Mouse (Mus musculus) forebrain, embryonic 16.5 days (tissue): ENCODE measurements around the gene Tpx2. TPM values are rescaled to one million over a fixed set of nuclear protein-coding genes. Genes with fewer than 3 reads are reported as not detected.

ENCODE experiments used
- ATAC-seq: fragments of 200-750 bp; cut with Nextera tagmentation; 2 replicates; pipeline ENCODE4 v1.8.0; 2017; ENCODE audit warnings: mild to moderate bottlenecking, moderate library complexity
- H3K27ac ChIP-seq: fragments of 300-500 bp; sonication (generic); 2 replicates; pipeline ENCODE4 v1.5.1; 2014; ENCODE audit warnings: low read length, control low read depth
- H3K27me3 ChIP-seq: fragments of 300-500 bp; sonication (generic); replicated peaks from 2 replicates; pipeline ENCODE4 v1.6.1; 2014; ENCODE audit warnings: low read length; ENCODE audit not compliant: control insufficient read depth, insufficient read depth
- H3K36me3 ChIP-seq: fragments of 300-500 bp; sonication (generic); 2 replicates; pipeline ENCODE4 v1.6.1; 2014; ENCODE audit not compliant: control insufficient read depth, insufficient read depth
- H3K4me1 ChIP-seq: fragments of 300-500 bp; sonication (generic); replicated peaks from 2 replicates; pipeline ENCODE4 v1.6.1; 2014; ENCODE audit warnings: low read length; ENCODE audit not compliant: control insufficient read depth, insufficient read depth
- H3K4me2 ChIP-seq: fragments of 300-500 bp; sonication (generic); 2 replicates; pipeline ENCODE4 v1.6.1; 2014; ENCODE audit warnings: mild to moderate bottlenecking, low read length, control low read depth
- H3K4me3 ChIP-seq: fragments of 300-500 bp; sonication (generic); replicated peaks from 2 replicates; pipeline ENCODE4 v1.5.1; 2014; ENCODE audit warnings: mild to moderate bottlenecking, low read length, control low read depth
- H3K9ac ChIP-seq: fragments of 300-500 bp; sonication (generic); replicated peaks from 2 replicates; pipeline ENCODE4 v1.6.1; 2014; ENCODE audit warnings: low read depth, low read length, control low read depth
- H3K9me3 ChIP-seq: fragments of 300-500 bp; sonication (generic); 2 replicates; pipeline ENCODE4 v1.6.1; 2016; ENCODE audit warnings: low read length; ENCODE audit not compliant: control insufficient read depth
- WGBS: fragments of 180-500 bp; shearing (Covaris S2); extraction: QIAGEN DNeasy Blood & Tissue Kit; methylation state at CpG from one replicate; pipeline ENCODE4 v1.1.7; 2014; 5-methylcytosine and 5-hydroxymethylcytosine counted together
- polyA plus RNA-seq: library from polyadenylated mRNA; unstranded; fragments of >200 nt; fragmentation: Nextera tagmentation; extraction: Ambion mirVana; gene quantifications from 2 replicates; pipeline ENCODE4 v1.2.1, GENCODE M21; 2015

Tpx2 gene
- polyA plus RNA-seq, 1 experiment from 2014 or later: 40.0 TPM

GRCm38 (mm10) chr2:152905036-152905829 lies 57.5 kb downstream of the Tpx2 start:
- no peak for ATAC-seq
- H3K4me1 ChIP-seq: peaks cover 13% of the 10 kb centered on the region
- H3K4me3 ChIP-seq: no peak overlapping the region
- H3K27me3 ChIP-seq: no peaks in the 10 kb centered on the region; the same call in 1 of the 2 replicates
- H3K27ac ChIP-seq: no peak overlapping the region
- no peak overlapping the region for H3K4me2 ChIP-seq
- no peaks in the 10 kb centered on the region for H3K9me3 ChIP-seq
- no peaks in the 10 kb centered on the region for H3K36me3 ChIP-seq
- 74% methylated on average over 11 of the region's 11 CpGs for WGBS
- H3K9ac ChIP-seq: no peak overlapping the region

- no peak overlapping the region for H3K27ac ChIP-seq
- 60% methylated on average over 9 of the region's 9 CpGs for WGBS
- no peaks in the 10 kb centered on the region for H3K36me3 ChIP-seq
- no peak overlapping the region for H3K4me3 ChIP-seq
- no peaks in the 10 kb centered on the region for H3K9me3 ChIP-seq
- peaks cover 13% of the 10 kb centered on the region for H3K4me1 ChIP-seq
- H3K27me3 ChIP-seq: peaks cover 2% of the 10 kb centered on the region
- H3K4me2 ChIP-seq: no peak overlapping the region
- no peak overlapping the region for H3K9ac ChIP-seq
- ATAC-seq: peak; percentile 62; the same call in 1 of the 2 replicates
Observed at GRCm38 (mm10) chr2:152906274-152907037, 58.7 kb downstream of the Tpx2 start.

- no peak overlapping the region for H3K4me2 ChIP-seq
- H3K36me3 ChIP-seq: no peaks in the 10 kb centered on the region
- peaks cover 13% of the 10 kb centered on the region for H3K4me1 ChIP-seq
- WGBS: 50% methylated on average over 14 of the region's 14 CpGs
- no peak overlapping the region for H3K27ac ChIP-seq
- ATAC-seq: no peak
- H3K4me3 ChIP-seq: no peak overlapping the region
- H3K9me3 ChIP-seq: no peaks in the 10 kb centered on the region
- no peak overlapping the region for H3K9ac ChIP-seq
- H3K27me3 ChIP-seq: peaks cover 7% of the 10 kb centered on the region
Observed at GRCm38 (mm10) chr2:152907114-152907943, 59.6 kb downstream of the Tpx2 start.

- WGBS: 87% methylated on average over 6 of the region's 6 CpGs
- H3K27me3 ChIP-seq: peaks cover 17% of the 10 kb centered on the region
- H3K4me3 ChIP-seq: no peak overlapping the region
- H3K9ac ChIP-seq: no peak overlapping the region
- no peaks in the 10 kb centered on the region for H3K9me3 ChIP-seq
- peaks cover 17% of the 10 kb centered on the region for H3K4me1 ChIP-seq
- no peaks in the 10 kb centered on the region for H3K36me3 ChIP-seq
- ATAC-seq: no peak
- H3K4me2 ChIP-seq: no peak overlapping the region
- no peak overlapping the region for H3K27ac ChIP-seq
Observed at GRCm38 (mm10) chr2:152909848-152910247, 62.1 kb downstream of the Tpx2 start.

GRCm38 (mm10) chr2:152911031-152911430 lies 63.3 kb downstream of the Tpx2 start, which contains the start of gene Mylk2:
Gene Mylk2 (plus strand): TSS chr2:152911352.
- 21% methylated on average over 12 of the region's 12 CpGs for WGBS
- peaks cover 17% of the 10 kb centered on the region for H3K4me1 ChIP-seq
- peaks cover 17% of the 10 kb centered on the region for H3K27me3 ChIP-seq
- no peaks in the 10 kb centered on the region for H3K36me3 ChIP-seq
- H3K4me3 ChIP-seq: no peak within 1 kb of the TSS
- H3K4me2 ChIP-seq: no peak within 1 kb of the TSS
- ATAC-seq: no peak
- no peak within 1 kb of the TSS for H3K9ac ChIP-seq
- no peak within 1 kb of the TSS for H3K27ac ChIP-seq
- H3K9me3 ChIP-seq: no peaks in the 10 kb centered on the region

GRCm38 (mm10) chr2:152911432-152911831 lies 63.7 kb downstream of the Tpx2 start:
- H3K4me1 ChIP-seq: peaks cover 16% of the 10 kb centered on the region
- H3K4me3 ChIP-seq: no peak overlapping the region
- WGBS: 34% methylated on average over 6 of the region's 6 CpGs
- no peak overlapping the region for H3K9ac ChIP-seq
- ATAC-seq: no peak
- H3K27me3 ChIP-seq: peaks cover 17% of the 10 kb centered on the region
- H3K36me3 ChIP-seq: no peaks in the 10 kb centered on the region
- no peaks in the 10 kb centered on the region for H3K9me3 ChIP-seq
- no peak overlapping the region for H3K4me2 ChIP-seq
- no peak overlapping the region for H3K27ac ChIP-seq

- Histone ChIP-seq H3K4me2 (no peak overlapping the region), H3K36me3 (no peaks in the 10 kb centered on the region), H3K4me1 (peaks cover 4% of the 10 kb centered on the region; the same call in 1 of the 2 replicates), H3K27ac (no peak overlapping the region), H3K9ac (no peak overlapping the region), H3K4me3 (no peak overlapping the region), H3K9me3 (no peaks in the 10 kb centered on the region), H3K27me3 (peaks cover 17% of the 10 kb centered on the region)
- ATAC-seq: no peak
- 37% methylated on average over 7 of the region's 7 CpGs for WGBS
Observed at GRCm38 (mm10) chr2:152913471-152913870, 65.7 kb downstream of the Tpx2 start.

GRCm38 (mm10) chr2:152914310-152915120 lies 66.8 kb downstream of the Tpx2 start:
- Histone ChIP-seq H3K36me3 (no peaks in the 10 kb centered on the region), H3K4me1 (peaks cover 4% of the 10 kb centered on the region; the same call in 1 of the 2 replicates), H3K9ac (peak overlapping the region; percentile 36; the same call in 1 of the 2 replicates), H3K27ac (no peak overlapping the region), H3K4me3 (no peak overlapping the region; the same call in 1 of the 2 replicates), H3K27me3 (peaks cover 17% of the 10 kb centered on the region), H3K4me2 (peak overlapping the region; percentile 36), H3K9me3 (no peaks in the 10 kb centered on the region)
- WGBS: 3% methylated on average over 18 of the region's 18 CpGs
- peak; percentile 89 for ATAC-seq
